Mouse (Mus musculus) NIH3T3 (cell line): Measurements from ENCODE around the gene Dnaaf3.
A peak's percentile ranks its signal among the peaks of the same experiment; 100 is the strongest.

Source experiments
- DNase-seq: peaks from one replicate; pipeline ENCODE4 v3.0.0-alpha.2; 2012; ENCODE audit warnings: low read depth

Gene Dnaaf3

GRCm38 (mm10) chr7:4521231-4522003, 10.8 kb downstream of the Dnaaf3 start:
- no peak for DNase-seq

GRCm38 (mm10) chr7:4518487-4518886, 13.8 kb downstream of the Dnaaf3 start:
- no peak for DNase-seq

DNA sequence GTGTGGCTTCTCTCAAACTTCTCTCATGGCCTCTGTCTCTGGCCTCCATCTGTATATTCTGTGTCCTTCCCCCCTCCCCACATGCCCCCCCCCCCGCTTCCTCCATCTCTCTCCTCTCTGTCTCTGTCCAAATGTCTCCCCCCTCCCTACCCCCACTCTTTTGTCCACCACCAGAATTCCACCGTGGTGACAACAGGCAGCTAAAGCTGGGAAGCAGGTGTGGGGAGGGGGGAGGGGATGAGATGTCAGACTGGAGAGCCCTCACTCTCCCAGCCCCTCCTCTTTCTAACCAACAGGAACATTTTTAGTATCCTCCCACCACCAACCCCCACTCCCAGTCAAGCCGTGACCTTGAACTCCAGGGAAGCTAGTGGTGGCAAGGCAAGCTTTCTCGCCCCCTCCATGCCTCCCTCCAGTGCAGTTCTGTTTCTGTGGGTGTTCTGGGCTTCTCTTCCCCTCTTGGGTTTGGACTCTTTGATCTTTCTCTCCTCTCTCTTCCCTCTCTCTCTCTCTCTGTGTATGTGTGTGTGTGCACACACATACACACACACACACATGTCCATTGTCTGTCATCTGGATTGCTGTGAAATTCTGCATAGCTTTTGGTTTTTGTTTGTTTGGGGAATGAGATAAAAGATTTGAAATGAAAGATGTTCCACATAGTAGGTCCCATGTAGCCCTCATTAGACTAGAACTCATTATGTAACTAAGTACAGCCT, 15.8 kb downstream of the Dnaaf3 start, which contains the start of gene Tnnt1:
TSS of gene Tnnt1 (minus strand) at position 51 of the 719 bp plus-strand sequence.
- DNase-seq: no peak

GRCm38 (mm10) chr7:4515853-4516252, 16.4 kb downstream of the Dnaaf3 start:
- no peak for DNase-seq

GRCm38 (mm10) chr7:4513829-4514712, 18.2 kb downstream of the Dnaaf3 start:
- DNase-seq: peak; percentile 13

GRCm38 (mm10) chr7:4513236-4513635, 19.0 kb downstream of the Dnaaf3 start:
- DNase-seq: peak; percentile 79

GRCm38 (mm10) chr7:4511489-4512224, 20.6 kb downstream of the Dnaaf3 start:
- DNase-seq: no peak

- peak; percentile 73 for DNase-seq
Observed at GRCm38 (mm10) chr7:4509863-4510608, 22.2 kb downstream of the Dnaaf3 start.

GRCm38 (mm10) chr7:4508739-4509116, 23.5 kb downstream of the Dnaaf3 start:
- no peak for DNase-seq

GRCm38 (mm10) chr7:4508062-4508738, 24.1 kb downstream of the Dnaaf3 start:
- DNase-seq: no peak

DNA sequence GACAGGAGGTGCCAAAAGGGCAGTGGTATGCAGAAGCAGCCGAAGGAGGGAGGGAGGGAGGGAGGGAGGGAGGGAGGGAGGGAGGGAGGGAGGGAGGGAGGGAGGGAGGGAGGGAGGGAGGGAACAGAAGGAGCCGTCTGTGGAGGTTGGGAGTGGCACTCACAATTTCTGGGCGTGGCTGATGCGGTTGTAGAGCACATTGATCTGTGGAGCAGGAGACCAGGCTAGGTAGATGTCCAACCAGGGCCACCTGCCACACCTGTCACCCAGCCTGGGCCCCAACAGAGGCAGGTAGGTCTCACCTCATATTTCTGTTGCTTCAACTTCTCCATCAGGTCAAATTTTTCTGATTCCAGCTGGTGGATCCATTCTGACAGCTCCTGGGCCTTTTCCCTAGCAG, 25.0 kb downstream of the Dnaaf3 start:
- DNase-seq: no peak

DNA sequence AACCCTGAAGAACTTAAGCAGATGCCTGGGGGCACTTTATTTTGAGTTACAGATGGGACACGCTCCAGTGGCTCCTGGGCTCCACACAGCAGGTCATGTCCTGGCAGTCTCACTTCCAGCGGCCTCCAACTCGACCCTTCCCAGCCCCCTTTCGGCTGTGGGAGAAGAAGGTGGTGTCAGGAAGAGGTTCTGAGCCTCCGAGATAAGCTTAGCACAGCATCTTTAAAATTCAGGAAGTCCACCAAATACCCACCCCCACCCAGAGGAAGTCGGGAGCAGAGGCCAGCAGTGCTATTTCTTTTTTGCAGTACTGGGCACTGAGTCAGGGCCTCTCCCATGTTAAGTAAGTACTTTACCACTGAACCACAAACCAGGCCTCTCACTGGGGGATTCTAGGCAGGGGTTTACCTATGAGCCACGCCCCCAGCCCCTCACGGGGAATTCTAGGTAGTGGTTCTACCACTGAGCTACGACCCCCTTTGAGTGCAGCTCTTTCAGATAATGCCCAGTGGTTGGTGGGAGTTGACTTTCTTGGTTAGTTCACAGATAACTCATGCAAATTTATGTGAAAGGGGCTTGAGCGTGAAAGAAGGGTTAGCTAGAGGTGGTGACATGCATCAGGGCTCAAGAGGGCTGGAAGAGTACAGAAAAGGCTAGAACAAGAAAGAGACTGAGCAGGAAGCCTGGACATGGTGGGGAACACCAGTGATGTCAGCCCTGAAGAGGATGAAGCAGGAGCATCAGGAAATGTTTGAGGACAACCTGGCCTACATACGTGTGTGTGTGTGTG, 27.4 kb downstream of the Dnaaf3 start:
- no peak for DNase-seq

GRCm38 (mm10) chr7:4503858-4504257, 28.4 kb downstream of the Dnaaf3 start:
- DNase-seq: no peak

- no peak for DNase-seq
Observed at GRCm38 (mm10) chr7:4503100-4503499, 29.2 kb downstream of the Dnaaf3 start.

DNA sequence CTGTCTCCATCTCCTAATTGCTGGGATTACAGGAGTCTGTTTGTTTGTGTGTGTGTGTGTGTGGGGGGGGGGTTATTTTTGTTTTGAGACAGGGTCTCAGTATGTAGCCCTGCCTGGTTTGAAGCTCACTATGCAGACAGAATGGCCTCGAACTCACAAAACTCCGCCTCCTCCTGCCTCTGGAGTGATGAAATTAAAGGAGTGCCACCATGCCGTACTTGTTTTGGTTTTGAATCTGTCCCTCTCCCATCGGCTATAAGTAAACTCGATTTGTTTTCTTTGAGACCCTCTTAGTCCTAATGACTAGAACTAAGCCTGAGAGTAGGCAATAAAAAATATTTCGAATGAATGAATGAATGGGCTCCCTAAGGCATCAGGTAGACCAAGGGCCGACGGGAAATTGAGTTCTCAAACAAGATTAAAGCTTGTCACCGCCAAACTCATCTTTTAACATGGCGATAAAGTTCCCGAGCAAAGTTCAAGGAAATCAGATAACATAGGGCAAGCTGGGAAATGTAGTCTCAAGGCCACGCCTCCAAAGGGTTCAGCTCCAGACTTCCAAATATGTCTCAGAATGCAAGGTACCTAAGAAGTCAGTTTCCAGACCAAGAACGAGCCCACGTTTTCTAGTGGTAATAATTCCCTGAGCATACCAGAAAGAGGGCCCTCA, 29.7 kb downstream of the Dnaaf3 start:
- DNase-seq: peak; percentile 69

DNA sequence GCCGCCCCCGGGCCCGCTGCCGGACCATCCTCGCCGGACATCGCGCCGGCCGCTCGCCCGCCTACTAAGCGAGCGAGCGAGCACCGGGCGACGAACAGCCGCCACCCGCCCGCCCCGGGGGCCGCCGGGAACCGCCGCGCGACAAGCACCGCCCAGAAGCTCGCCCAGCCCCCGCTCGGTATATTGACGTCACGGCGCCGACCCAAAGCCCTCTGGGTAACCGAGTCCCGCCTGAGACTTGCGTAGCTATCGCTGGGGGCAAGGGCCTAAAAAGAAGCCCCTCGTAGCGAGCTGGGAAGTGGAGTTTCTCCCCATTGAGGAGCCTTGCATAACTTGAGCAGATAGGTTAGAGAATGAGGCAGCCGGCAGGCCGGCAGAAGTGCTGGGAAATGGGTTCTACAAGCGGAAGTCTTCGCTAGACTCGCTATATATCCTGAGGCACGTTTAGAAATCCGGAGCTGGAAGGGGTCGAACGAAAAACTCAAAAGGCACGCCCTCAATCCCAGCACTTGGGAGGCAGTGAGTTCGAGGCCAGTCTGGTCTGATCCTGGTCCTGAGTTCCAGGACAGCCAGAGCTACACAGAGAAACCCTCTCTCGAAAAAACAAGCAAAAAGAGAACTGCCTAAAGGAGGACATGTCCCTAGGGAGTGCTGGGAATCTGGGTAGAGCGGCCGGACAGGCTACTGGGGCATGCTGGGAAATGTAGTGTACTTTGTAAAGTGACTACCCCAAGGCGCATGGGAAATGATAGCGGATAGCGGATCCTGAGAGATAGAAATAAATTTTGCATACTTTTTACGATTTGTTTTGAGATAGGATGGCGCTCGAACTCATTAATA, 30.5 kb downstream of the Dnaaf3 start, which contains the start of gene Ppp1r12c:
TSS of gene Ppp1r12c (minus strand) at position 123 of the 840 bp plus-strand sequence.
- DNase-seq: peak; percentile 96

GRCm38 (mm10) chr7:4500892-4501471, 31.3 kb downstream of the Dnaaf3 start:
- no peak for DNase-seq

DNA sequence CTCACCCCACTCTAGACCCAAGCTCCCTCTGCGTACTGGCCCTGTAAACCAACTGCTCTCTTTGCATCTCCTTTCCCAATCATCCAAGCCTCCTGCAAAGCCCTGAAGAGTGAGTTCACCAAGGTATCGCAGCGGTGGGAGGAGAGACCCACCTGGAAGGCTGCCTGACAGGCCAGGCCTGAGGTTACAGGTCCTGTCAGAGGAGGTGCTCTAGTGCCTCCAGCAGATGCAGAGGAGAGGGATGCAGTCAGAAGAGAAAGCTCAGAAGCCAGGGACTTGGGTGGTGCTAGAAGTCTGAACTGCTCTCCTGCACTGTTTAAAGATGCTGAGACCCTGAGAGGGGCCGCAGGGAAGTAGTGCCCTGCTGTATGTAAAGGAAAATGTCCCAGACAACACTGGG, 33.2 kb downstream of the Dnaaf3 start:
- no peak for DNase-seq
